Mouse (Mus musculus) spleen, postnatal 4 days (tissue): ENCODE results near the gene Tcp11.
A peak's percentile ranks its signal among the peaks of the same experiment; 100 is the strongest.

Source experiments
- DNase-seq, 2 experiments: peaks; one replicate each; pipeline ENCODE4 v3.0.0; 2022; ENCODE audit warnings: low spot score in 2 of 2

The Tcp11 gene

DNA sequence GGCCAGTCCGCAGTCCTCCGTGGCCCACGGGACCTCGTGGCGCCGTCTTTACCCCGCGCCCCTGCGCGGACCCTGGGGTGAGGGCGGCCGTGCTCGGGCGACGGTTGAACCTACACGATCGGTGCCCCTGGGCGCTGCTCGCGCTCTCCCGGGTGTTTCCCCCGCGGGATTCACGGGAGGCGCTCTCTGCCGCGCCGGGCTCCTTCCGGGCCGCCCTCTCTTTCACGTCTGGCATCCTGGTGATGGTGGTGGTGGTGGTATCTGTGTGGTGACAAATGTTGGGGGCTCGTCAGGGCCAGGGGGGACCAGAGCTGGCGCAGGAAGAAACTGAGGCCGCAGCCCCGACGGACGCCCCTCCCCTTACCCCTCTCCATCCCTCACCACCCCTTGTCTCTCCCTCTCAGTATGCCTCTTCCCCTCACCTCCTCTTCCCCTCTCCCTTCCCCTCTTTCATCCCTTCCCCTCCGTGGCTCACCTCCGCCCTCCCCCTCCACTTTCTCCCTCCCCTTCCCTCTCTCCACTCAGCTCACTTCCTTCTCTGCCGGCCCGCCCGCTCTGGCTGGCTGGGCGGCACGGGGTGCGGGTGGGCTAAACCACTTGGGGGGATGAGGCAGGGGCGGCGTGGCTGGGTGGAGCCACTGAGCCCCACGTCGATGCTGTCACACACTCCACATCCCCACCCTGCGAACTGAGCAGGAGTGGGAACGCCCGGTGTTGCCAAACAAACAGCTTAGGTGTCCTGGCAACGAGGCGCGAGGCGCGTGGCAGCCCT, at the start of gene Tcp11:
TSS of gene Tcp11 (minus strand) at position 595 of the 772 bp plus-strand sequence.
- DNase-seq, result peak; percentile 56 to 76

DNA sequence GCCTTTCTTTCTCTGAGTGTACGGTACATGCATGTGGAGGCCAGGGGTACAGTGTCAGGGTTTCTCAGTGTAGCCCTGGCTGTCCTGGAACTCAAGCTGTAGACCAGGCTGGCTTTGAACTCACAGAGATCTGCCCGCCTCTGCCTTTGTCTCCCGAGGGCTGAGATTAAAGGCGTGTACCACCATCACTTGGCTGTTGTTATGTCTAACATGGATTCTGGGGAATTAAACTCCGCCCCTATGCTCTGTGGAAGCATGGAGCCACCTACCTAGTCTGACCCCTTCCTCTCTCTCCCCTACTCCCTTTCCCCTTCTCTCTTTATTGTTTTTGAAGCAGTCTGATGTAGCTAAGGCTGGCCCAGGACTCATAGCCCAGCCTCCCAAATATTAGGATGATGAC, 49.4 kb upstream of the Tcp11 start:
- no peak for DNase-seq

DNA sequence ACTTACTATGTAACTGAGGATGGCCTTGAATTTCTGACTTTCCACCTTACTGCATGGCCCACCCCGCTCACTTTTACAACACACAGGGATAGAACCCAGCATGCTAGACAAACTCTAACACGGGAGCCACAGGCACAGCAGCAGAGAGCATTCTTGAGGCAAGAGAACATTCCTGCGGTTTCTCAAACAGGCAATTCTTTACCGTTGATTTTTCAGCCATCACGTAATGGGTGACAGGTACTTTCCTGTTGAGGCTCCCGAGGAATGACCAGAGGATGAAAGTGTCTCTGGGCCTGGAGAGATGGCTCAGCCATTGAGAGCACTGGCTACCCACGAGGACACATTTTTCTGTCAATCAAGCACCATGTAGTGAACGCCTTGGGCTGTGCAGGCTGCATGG, 43.9 kb upstream of the Tcp11 start:
- DNase-seq, result no peak

DNA sequence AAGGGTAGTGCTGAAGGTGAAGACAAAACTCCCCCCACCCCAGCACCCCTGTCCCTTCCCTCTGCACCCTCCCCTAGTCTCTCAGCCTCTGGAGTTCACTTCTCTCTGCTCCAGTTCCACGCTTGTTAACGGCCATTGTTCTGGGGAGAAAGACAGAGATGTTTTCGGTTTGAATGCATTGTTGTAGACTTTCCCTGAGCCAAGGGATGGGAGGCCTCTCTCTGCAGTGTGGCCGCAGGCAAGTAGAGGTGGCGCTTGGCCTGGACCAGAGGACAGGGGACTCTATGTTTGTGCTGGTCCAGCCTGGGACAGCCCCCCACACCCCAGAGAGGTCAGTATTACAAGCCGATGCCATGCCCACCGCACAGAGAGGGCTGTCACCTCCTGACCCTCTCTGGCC, 43.2 kb upstream of the Tcp11 start:
- DNase-seq, result no peak

DNA sequence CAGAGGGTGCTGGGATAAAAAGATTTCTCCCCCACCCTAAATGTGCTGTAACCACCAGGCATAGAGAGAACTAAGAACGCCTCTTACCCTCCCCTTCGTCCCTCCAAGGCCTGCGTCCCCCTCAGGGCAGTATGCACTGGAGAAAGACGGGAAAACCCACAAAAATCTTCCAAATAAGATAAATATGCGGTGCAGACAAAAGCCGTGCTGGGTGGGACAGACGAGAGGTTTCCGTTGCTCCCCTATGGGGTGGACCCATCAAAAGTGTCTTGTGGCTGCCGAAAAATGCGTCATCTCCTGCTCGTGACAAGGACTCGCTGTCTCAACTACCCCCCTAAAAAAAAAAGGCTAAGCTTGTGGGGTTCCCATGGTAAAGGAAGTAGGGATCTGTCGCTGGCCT, 42.5 kb upstream of the Tcp11 start:
- DNase-seq, result no peak

DNA sequence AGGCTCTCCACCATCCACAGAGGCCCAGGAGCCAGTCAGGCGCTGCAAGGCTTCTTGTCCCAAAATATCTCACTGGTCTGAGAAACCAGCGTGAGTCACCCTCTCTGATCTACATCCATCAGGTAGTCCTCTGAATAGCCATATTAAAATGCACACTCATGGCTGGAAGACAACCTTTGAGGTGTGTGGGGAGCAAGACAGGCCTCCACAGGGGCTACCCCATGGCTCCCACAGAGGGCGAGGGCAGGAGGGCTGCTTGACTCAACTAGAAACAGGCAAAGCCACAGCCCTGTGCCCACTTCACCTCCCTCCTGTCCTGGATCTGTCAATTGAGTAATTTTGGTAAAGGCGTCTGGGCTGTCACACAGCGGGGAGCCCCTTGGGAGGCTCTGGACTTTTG, 40.0 kb upstream of the Tcp11 start:
- DNase-seq, result no peak

DNA sequence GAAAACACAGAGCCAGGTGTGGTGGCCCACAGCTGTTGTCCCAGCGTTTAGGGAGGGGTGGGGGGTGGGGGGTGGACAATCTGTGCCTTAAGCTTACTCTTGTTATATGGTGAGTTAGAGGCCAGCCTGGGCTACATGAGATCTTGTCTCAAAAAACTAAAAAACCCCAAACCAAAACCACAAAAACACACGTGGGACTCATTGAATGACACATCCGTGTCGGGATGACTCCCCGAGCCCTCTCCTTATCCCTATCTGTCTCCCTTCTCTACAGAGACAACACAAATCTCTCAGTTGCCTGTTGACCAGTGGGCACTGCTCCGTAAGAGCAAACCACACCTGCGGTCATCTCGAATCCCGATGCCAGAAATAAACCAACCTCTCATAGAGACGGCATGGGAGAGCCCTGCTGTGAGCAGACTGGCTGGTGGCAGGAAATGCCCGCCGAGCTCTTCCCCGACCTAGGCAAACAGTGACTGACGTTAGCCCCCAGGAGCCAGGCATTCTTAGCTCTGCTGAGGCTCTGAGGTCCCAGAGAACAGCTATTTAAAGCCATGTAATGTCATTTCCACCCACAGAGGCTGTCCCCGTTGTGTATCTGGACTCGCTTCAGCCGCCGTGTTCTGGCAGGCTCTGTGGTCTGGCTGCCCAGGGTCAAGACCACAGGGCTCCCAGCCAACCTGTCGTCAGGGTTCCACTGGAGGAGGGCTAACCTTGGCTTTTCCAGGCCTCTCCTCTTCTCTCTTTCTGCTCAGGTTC, 37.2 kb upstream of the Tcp11 start:
- no peak for DNase-seq

DNA sequence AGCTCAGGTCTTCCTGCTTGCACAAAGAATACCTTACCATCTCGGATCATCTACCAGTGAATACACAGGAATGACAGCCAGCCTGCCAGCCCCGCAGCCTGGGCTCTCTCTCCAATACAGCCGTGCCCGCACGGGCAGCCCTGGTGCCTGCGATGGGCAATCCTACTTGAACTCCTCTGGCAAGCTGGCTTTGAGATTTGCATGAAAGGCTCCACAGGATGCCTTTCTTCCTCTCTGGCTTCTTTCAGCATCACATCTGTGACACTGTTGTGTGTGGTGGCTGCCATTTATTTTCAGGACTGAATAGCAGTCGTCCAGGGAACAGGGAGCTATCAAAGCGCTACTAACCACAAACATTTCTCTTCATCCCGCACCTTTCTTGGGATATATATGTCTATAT, 35.9 kb upstream of the Tcp11 start:
- no peak for DNase-seq

DNA sequence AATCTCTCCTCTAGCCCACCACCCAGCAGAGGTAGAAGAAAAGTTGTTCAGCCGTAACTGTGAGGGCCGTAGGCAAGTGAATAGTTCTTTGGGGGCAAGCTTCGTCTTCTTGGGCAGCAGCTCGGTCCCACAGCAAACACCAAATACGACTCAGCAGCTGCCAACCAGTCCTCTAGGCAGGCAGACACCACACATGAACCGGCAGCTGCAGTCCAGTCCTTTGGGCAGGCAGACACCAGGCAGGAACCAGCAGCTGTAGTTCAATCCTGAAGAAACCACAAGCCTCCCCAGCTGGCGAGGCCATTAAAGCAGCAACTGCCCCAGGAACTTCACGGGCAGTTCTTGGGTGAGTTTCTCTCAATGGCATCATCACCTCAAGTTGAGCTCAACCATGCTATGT, 31.8 kb upstream of the Tcp11 start:
- DNase-seq, result no peak

DNA sequence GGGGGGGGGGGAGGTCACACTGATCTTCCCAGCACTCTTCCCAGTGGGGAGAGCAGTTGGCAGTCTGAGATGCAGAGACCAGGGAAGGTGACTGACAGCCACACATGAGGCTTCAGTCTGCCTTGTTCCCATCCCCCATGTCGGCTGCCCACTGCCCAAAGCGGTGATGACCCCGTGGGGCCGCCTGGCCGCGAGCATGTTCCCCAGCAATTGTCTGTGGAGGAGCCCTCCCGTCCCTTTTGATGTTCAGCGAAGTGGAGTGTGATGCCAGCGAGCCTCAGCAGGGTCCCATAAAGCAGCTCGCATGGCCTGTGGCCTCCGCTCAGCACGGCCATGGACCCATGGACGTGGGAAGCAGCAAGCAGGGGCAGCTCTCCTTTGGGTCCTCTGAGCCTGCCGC, 26.8 kb upstream of the Tcp11 start:
- no peak for DNase-seq

DNA sequence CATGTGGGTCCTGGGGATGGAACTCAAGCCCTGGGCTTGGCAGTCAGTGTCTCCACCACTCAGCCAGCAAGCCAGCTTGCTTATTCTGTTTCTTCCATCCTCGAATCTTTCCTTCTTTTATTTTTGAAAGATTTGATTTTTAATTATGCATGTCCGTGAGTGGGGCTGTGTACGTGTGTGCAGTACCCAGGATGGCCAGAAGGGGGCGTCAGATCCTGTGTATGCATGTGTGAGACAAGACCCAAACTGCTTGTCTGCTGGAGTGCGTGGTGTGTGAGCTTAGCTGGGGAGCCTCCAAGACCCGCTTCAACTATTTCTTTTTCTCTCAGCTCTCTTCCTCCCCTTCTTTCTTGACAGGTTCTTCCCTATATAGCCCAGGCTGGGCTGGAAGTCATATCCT, 25.9 kb upstream of the Tcp11 start:
- DNase-seq, result no peak

DNA sequence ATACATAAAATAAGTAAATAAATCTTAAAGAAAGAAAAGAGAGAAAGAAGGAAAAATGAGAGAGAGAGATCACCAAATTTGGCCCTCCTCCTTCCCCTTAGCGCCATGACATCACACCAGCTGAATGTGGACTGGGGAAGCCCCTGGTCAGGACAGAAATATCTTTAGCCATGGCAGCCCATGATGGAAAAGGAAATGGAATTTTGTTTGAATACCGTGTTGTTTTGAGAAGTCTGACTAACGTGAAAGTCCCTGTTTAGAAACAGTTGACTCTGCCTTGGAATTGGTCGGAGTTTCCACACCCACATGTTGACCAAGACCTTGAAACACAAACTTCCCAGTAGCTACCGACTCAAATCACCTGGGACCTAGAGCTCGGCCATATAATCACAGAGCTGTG, 24.0 kb upstream of the Tcp11 start:
- no peak for DNase-seq

DNA sequence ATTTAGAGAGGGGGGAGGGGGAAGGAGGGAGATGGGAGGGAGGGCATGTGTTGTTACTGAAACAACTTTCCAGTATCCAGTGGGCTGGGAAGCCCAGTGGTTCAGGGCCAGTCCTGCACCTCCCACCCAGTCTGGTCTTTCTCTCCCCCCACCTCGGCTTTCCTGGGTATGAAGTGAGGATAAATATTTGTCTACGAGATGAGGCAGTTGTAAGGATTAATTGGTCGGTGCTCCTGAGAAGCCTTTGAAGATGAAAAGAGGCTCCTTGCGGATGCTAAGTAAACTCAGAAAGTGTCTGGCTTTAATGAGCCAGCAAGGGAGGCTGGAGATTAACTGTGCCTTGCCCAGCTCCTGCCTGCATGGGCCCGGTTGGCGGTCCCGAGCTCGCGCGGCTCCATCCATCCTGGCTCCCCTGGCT, 21.5 kb upstream of the Tcp11 start:
- DNase-seq, result no peak

DNA sequence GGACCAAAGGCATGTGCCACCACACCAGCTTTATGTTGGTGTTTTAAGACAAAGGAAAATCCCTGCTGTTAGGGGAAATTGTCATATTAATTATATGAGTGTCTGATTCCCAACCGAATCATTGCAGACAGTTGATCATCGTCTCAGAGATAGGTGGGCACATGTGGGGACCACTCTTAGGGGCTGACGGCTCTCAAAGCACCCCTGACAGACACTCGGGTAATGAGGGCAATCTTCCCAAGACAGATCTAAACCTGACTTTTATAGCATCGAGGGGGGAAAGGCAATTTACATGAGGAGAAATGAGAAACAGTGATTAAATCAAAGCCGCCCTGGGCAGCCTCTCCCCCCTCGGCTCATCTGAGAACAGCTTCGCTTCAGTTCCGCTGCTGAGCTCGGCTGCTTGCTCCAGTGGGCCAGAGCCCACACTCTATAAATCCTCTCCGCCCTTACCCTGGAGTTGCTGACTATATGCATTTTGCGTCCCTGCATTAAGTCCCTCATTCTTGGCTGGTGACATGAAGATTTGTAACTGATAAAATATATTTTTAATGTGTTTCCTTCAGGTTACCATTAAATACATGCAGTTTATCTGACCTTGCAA, 20.9 kb upstream of the Tcp11 start:
- no peak for DNase-seq

DNA sequence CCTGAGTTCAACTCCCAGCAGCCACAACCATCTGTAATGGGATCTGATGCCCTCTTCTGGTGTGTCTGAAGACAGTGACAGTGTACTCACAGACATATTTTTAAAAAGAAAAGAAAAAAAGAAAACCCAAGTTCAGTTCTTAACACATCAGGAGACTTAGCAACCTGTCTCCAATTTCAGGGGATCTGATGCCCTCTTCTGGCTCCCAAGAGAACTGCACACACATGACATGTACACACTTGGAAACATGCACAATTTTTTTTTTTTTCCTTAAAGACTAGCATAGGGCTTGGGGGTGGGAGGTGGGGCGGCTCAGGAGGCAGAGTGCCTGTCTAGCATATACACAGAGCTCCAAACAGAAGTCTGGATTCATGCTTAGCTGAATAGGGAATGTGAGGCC, 20.2 kb upstream of the Tcp11 start:
- no peak for DNase-seq

DNA sequence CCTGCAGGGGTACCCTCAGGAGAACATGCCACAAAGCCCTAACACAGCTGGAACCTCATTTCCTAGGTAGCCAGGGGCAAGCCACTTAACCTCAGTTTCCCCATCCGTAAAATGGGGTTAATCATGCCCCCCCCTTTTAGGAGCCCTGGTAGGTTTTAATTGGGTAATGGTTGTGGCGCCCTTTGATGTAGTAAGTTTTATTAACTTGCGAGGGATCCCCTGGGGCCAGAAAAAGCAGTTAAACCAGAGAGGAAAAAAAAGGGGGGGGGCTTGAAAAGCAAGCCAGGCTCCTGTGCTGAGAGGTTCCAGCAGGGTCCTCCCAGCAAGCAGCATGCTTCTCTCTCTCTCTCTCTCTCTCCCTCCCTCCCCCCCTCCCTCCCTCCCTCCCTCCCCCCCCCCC, 18.6 kb upstream of the Tcp11 start:
- DNase-seq, result no peak

DNA sequence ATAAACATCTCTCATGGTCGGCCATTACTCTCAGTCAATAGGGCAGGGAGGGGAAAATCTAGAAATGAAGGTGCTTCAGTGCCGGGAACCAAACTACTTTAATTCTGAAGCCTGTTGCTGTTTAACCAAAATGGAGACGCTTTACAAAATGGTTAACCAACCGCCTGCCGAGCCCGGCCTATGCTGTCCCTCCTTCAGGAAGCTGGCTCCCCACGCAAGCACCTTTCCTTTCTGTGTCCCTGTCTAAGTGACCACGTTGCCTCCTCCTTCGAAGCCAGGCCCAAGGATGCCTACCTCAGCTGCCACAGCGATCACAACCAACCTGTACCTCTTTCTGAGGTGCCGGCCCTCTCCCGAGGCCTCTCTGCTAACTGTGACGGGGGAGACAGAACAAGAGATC, 16.9 kb upstream of the Tcp11 start:
- no peak for DNase-seq

DNA sequence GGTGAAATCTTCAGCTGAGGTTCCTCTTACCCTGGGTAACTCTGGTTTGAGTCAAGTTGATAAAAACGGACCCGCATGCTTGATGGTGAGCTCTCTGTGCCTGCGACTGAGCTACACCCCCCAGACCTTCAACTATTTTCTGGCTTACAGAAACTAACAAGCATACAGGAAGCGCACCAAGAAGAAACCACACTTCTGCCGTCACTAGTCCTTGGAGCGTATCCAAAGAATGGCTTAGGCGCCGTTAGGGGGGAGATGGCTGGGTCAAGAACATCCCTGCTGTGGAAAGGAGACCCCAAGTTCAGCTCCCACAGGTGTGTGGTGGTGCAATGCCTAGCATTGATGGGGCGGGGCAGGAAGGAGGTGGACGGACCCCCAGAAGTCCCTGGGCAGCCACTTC, 16.0 kb upstream of the Tcp11 start:
- no peak for DNase-seq

DNA sequence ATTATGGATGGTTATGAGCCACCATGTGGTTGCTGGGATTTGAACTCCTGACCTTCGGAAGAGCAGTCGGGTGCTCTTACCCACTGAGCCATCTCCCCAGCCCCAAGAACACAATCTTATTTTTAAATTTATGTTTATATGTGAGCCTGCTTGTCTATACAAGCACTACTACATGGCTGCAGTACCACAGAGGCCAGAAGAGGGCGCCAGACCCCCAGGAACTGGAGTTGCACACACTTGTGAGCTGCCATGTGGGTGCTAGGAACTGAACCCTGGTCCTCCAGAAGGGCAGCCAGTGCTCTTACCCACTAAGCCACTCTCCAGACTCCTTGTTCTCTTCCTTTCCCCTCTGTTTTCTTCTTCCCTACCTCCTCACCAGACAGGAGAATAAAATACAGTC, 13.4 kb upstream of the Tcp11 start:
- no peak for DNase-seq

DNA sequence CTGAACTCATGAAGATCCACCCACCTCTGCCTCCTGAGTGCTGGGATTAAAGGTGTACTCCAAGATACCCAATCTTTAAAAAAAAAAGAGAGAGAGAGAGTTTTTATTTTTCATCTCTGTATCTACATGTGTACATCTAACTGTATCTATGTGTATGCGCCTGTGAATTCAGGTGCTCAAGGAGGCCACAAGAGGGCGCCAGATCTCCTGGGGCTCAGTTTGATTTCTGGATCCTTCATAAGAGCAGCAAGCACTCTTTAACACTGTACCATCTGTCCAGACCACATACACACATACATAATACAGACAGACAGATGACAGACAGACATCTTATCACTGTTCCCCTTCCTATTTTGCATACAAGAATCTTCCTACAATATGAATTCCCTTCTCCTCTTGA, 11.9 kb upstream of the Tcp11 start:
- no peak for DNase-seq

DNA sequence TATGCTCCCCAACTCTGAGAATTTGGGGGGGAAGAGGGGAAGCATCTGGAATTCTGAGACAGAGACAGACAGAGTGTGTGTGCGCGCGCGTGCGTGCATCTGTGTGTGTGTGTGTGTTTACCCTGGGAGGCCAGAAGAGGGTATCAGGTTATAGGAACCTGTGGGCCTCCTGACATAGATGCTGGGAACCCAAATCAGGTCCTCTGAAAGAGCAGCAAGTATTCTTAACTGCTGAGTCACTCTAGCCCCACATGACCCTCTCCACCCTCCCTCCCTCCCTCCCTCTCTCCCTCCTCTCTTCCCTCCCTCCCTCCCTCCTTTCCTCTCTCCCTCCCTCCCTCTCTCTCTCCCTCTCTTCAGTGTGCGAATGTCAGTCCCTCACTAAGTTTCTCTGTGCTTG, 8.3 kb upstream of the Tcp11 start:
- no peak for DNase-seq

DNA sequence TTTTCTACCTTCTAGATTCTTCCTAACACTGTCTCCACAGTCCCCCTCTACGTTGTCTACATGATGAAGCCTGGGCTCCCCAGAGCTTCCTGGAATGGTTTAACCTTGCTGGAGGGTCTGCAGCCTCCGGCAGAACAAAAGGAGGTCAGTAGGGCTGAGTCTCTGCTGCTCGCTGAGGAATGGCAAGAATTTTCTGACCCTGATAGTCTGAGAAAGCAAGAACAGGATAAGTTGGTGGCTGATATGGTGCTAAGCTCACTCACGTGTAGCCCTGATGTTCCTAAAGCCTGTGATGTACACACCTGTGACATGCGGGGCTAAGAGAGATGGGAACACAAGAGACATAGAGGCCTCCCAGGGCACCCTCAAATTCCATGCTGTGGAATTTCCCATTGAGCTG, 7.0 kb upstream of the Tcp11 start:
- DNase-seq, result no peak

DNA sequence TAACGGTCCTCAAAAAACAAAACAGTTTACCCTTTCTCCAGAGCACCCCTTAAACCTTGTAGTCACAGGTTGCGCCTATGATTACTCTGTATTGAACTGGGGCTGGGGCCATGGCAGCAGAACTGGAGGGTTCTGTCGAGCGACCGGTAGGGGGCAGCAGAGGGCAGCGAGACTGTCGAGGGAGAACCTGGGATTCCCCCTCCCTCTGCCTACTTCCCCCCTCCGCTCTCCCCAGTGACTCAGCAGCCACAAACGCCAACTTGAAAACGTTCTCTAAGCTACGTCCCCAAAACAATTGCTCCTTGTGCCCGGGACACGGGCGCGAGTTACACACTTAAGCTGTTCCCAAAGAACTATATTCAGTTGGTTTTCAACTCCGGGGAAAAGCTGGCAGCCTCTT, 4.5 kb upstream of the Tcp11 start:
- peak; percentile 88 to 97 for DNase-seq
